Mouse (Mus musculus): ENCODE measurements at regions not wholly inside any gene's neighbourhood (a gene's known extent, or its start where the extent isn't known, plus 50 kb on each side); places are given as distances from the start of the nearest gene placed in this dataset.

GRCm38 (mm10) chr4:54407930-54408329 lies 536.9 kb upstream of the Zfp462 start:
- intact Hi-C loops (cut with DNase I) = no loop called here
- no peak for DNase-seq

- intact Hi-C loops (cut with DNase I) = no loop called here
- no peak for DNase-seq
Measured at GRCm38 (mm10) chr4:54430789-54431188, 514.1 kb upstream of the Zfp462 start.

- intact Hi-C loops (cut with DNase I) = no loop called here
- DNase-seq = no peak
Measured at GRCm38 (mm10) chr4:54460596-54460995, 484.3 kb upstream of the Zfp462 start.

GRCm38 (mm10) chr4:54469176-54469575 lies 475.7 kb upstream of the Zfp462 start:
- intact Hi-C loops (cut with DNase I) = no loop called here

GRCm38 (mm10) chr4:54470022-54471008 lies 474.5 kb upstream of the Zfp462 start:
- intact Hi-C loops (cut with DNase I) = no loop called here
- peak; percentile 12 to 21 for DNase-seq

More at GRCm38 (mm10) chr4:54469176-54469575, 475.7 kb upstream of the Zfp462 start:
- no peak for DNase-seq

GRCm38 (mm10) chr4:54471009-54471408 lies 473.8 kb upstream of the Zfp462 start:
- no peak for DNase-seq

GRCm38 (mm10) chr4:54481766-54482165 lies 463.1 kb upstream of the Zfp462 start:
- no peak for DNase-seq
- intact Hi-C loops (cut with DNase I) = no loop called here

More at GRCm38 (mm10) chr4:54471009-54471408, 473.8 kb upstream of the Zfp462 start:
- intact Hi-C loops (cut with DNase I) = no loop called here

GRCm38 (mm10) chr4:54493074-54493473 lies 451.8 kb upstream of the Zfp462 start:
- DNase-seq = no peak
- intact Hi-C loops (cut with DNase I) = no loop called here

GRCm38 (mm10) chr4:54497312-54497994 lies 447.4 kb upstream of the Zfp462 start:
- intact Hi-C loops (cut with DNase I) = no loop called here
- DNase-seq = no peak

- intact Hi-C loops (cut with DNase I) = no loop called here
- DNase-seq = no peak
Measured at GRCm38 (mm10) chr4:54515934-54516333, 428.9 kb upstream of the Zfp462 start.

GRCm38 (mm10) chr4:54523283-54523682 lies 421.6 kb upstream of the Zfp462 start:
- no peak for DNase-seq
- intact Hi-C loops (cut with DNase I) = no loop called here

GRCm38 (mm10) chr4:54526003-54526586 lies 418.8 kb upstream of the Zfp462 start:
- DNase-seq = no peak
- intact Hi-C loops (cut with DNase I) = no loop called here

- DNase-seq = peak; percentile 19 to 38
- intact Hi-C loops (cut with DNase I) = no loop called here
Measured at GRCm38 (mm10) chr4:54527660-54528059, 417.2 kb upstream of the Zfp462 start.

GRCm38 (mm10) chr4:54531739-54532138 lies 413.1 kb upstream of the Zfp462 start:
- DNase-seq = no peak
- intact Hi-C loops (cut with DNase I) = no loop called here

GRCm38 (mm10) chr4:54533846-54534245 lies 411.0 kb upstream of the Zfp462 start:
- intact Hi-C loops (cut with DNase I) = no loop called here

GRCm38 (mm10) chr4:54552864-54553618 lies 391.8 kb upstream of the Zfp462 start:
- intact Hi-C loops (cut with DNase I) = no loop called here
- DNase-seq = no peak

More at GRCm38 (mm10) chr4:54533846-54534245, 411.0 kb upstream of the Zfp462 start:
- DNase-seq = no peak

- intact Hi-C loops (cut with DNase I) = no loop called here
- no peak for DNase-seq
Measured at GRCm38 (mm10) chr4:54563075-54563474, 381.8 kb upstream of the Zfp462 start.

GRCm38 (mm10) chr4:54573185-54573584 lies 371.7 kb upstream of the Zfp462 start:
- intact Hi-C loops (cut with DNase I) = no loop called here
- no peak for DNase-seq

GRCm38 (mm10) chr4:54587197-54587596 lies 357.7 kb upstream of the Zfp462 start:
- DNase-seq = no peak
- intact Hi-C loops (cut with DNase I) = no loop called here

- DNase-seq = no peak
- intact Hi-C loops (cut with DNase I) = no loop called here
Measured at GRCm38 (mm10) chr4:54588704-54589103, 356.1 kb upstream of the Zfp462 start.
